In genomic region chr11:105507972-105508659, GRCm38 (mm10) we compare ENCODE assay signal across 8 mouse cellular contexts. TPM values are rescaled to one million over a fixed set of nuclear protein-coding genes. Genes with fewer than 3 reads are reported as not detected.
A peak's percentile ranks its signal among the peaks of the same experiment; 100 is the strongest.
DNase-seq lines count a peak whose midpoint lies in the region; ATAC-seq and TF ChIP-seq lines count a peak whose summit lies in the region.

No protein-coding gene starts in this region.

- ATAC-seq in heart, embryonic 16.5 days (replicated peaks; ENCODE audit: extremely low read depth, insufficient read depth, low FRiP score), result 0 out of 2 replicates have a peak, but pooled peaks have one; percentile 23
- ATAC-seq in embryonic facial prominence, embryonic 15.5 days (ENCODE audit: insufficient number of reproducible peaks, low FRiP score, low TSS enrichment, low read depth), result no peak
- no peak for ATAC-seq in intestine, postnatal 0 days
- peak; percentile 85 for ATAC-seq in midbrain, embryonic 16.5 days

- H3K36me3 ChIP-seq in heart, embryonic 16.5 days (ENCODE audit: control insufficient read depth, insufficient read depth), result no peaks in the 10 kb centered on the region
- H3K36me3 ChIP-seq in embryonic facial prominence, embryonic 15.5 days, result no peaks in the 10 kb centered on the region
- no peaks in the 10 kb centered on the region for H3K36me3 ChIP-seq in intestine, postnatal 0 days (ENCODE audit: control insufficient read depth, insufficient read depth)
- H3K36me3 ChIP-seq in midbrain, embryonic 16.5 days (ENCODE audit: control insufficient read depth, insufficient read depth, low read length), result no peaks in the 10 kb centered on the region

- DNase-seq in heart, postnatal 14 days, result no peak
- DNase-seq in gastrocnemius, adult 2 months, result no peak
- no peak for DNase-seq in gastrocnemius, postnatal 25 days
- DNase-seq in thymus, adult 18-20 months, result no peak

- no peaks in the 10 kb centered on the region for H3K9me3 ChIP-seq in heart, embryonic 16.5 days (replicated peaks; ENCODE audit: control insufficient read depth, low read length)
- H3K9me3 ChIP-seq in embryonic facial prominence, embryonic 15.5 days (replicated peaks), result no peaks in the 10 kb centered on the region
- H3K9me3 ChIP-seq in intestine, postnatal 0 days (ENCODE audit: control insufficient read depth), result no peaks in the 10 kb centered on the region
- H3K9me3 ChIP-seq in midbrain, embryonic 16.5 days (replicated peaks; ENCODE audit: control insufficient read depth, low read length, poor library complexity, severe bottlenecking), result no peaks in the 10 kb centered on the region

- H3K27me3 ChIP-seq in heart, embryonic 16.5 days (ENCODE audit: control insufficient read depth, insufficient read depth, low read length), result no peaks in the 10 kb centered on the region
- no peaks in the 10 kb centered on the region for H3K27me3 ChIP-seq in embryonic facial prominence, embryonic 15.5 days
- no peaks in the 10 kb centered on the region for H3K27me3 ChIP-seq in intestine, postnatal 0 days (replicated peaks; ENCODE audit: control insufficient read depth, insufficient read depth, low read length)
- H3K27me3 ChIP-seq in midbrain, embryonic 16.5 days (ENCODE audit: control insufficient read depth, insufficient read depth, low read depth, low read length), result no peaks in the 10 kb centered on the region

- intact Hi-C loops in heart, postnatal 14 days (cut with DNase I), result no loop called here
- intact Hi-C loops in gastrocnemius, adult 2 months (cut with DNase I), result no loop called here

- no peak overlapping the region for H3K9ac ChIP-seq in heart, embryonic 16.5 days (ENCODE audit: low read length)
- H3K9ac ChIP-seq in embryonic facial prominence, embryonic 15.5 days, result no peak overlapping the region
- H3K9ac ChIP-seq in intestine, postnatal 0 days (ENCODE audit: low read depth, low read length), result no peak overlapping the region
- H3K9ac ChIP-seq in midbrain, embryonic 16.5 days (ENCODE audit: low read depth, low read length), result peak overlapping the region; percentile 36; the same call in 1 of the 2 replicates

- no peak overlapping the region for H3K4me3 ChIP-seq in heart, embryonic 16.5 days (ENCODE audit: low read length)
- H3K4me3 ChIP-seq in embryonic facial prominence, embryonic 15.5 days (replicated peaks), result no peak overlapping the region
- H3K4me3 ChIP-seq in intestine, postnatal 0 days (ENCODE audit: low read depth, low read length), result no peak overlapping the region
- no peak overlapping the region for H3K4me3 ChIP-seq in midbrain, embryonic 16.5 days (ENCODE audit: low read depth, low read length)
- H3K4me3 ChIP-seq in gastrocnemius, adult 2 months, result no peak overlapping the region

- 10% methylated on average over 5 of the region's 6 CpGs for whole genome bisulfite sequencing in heart, embryonic 16.5 days
- WGBS in embryonic facial prominence, embryonic 15.5 days, result 2% methylated on average over 6 of the region's 6 CpGs
- WGBS in intestine, postnatal 0 days, result 8% methylated on average over 6 of the region's 6 CpGs
- WGBS in midbrain, embryonic 16.5 days, result 0% methylated on average over 5 of the region's 6 CpGs

- H3K27ac ChIP-seq in heart, embryonic 16.5 days (ENCODE audit: low read length), result peak overlapping the region; percentile 25; the same call in 1 of the 2 replicates
- peak overlapping the region; percentile 45; the same call in 1 of the 2 replicates for H3K27ac ChIP-seq in embryonic facial prominence, embryonic 15.5 days (replicated peaks)
- no peak overlapping the region for H3K27ac ChIP-seq in intestine, postnatal 0 days (ENCODE audit: low read depth, low read length)
- peak overlapping the region; percentile 88 for H3K27ac ChIP-seq in midbrain, embryonic 16.5 days (ENCODE audit: low read length)
- H3K27ac ChIP-seq in gastrocnemius, adult 2 months, result no peak overlapping the region

- H3K4me1 ChIP-seq in heart, embryonic 16.5 days (ENCODE audit: control insufficient read depth, insufficient read depth, low read length), result peaks cover 47% of the 10 kb centered on the region
- peaks cover 35% of the 10 kb centered on the region for H3K4me1 ChIP-seq in embryonic facial prominence, embryonic 15.5 days
- no peaks in the 10 kb centered on the region for H3K4me1 ChIP-seq in intestine, postnatal 0 days (replicated peaks; ENCODE audit: control insufficient read depth, insufficient read depth, low read length)
- peaks cover 29% of the 10 kb centered on the region for H3K4me1 ChIP-seq in midbrain, embryonic 16.5 days (ENCODE audit: control insufficient read depth, insufficient read depth, low read length)

- 0 out of 2 replicates have a peak, but pooled peaks have one; percentile 5 for TF ChIP-seq CTCF in intestine, postnatal 0 days (IDR thresholded peaks at IDR 0.05; ENCODE audit: low read depth)
- TF ChIP-seq CTCF in gastrocnemius, adult 2 months (IDR thresholded peaks at IDR 0.05), result no peak

- peak overlapping the region; percentile 2 for H3K4me2 ChIP-seq in heart, embryonic 16.5 days (ENCODE audit: low read depth, low read length)
- H3K4me2 ChIP-seq in embryonic facial prominence, embryonic 15.5 days (replicated peaks), result 0 out of 2 replicates have a peak overlapping the region, but pooled peaks have one; percentile 12
- H3K4me2 ChIP-seq in intestine, postnatal 0 days (replicated peaks; ENCODE audit: low read depth), result no peak overlapping the region
- H3K4me2 ChIP-seq in midbrain, embryonic 16.5 days (ENCODE audit: low read length), result peak overlapping the region; percentile 44

RNA-seq across cellular contexts. Expression of gene March10, which starts 51.6 kb away (rescaled TPM):
- 0.18 and 0.32 TPM in 2 replicates for polyA plus RNA-seq in heart, embryonic 16.5 days (2015; fragmentation: Nextera tagmentation; extraction: Ambion mirVana)
- not detected for total RNA-seq in heart, postnatal 14 days (2021)
- polyA plus RNA-seq in embryonic facial prominence, embryonic 15.5 days (2015; fragmentation: Nextera tagmentation; extraction: Ambion mirVana), result 0.27 and 0.50 TPM in 2 replicates
- polyA plus RNA-seq in intestine, postnatal 0 days (2015; fragmentation: Nextera tagmentation; extraction: Ambion mirVana), result not detected in 2 replicates
- 0.45 and 0.73 TPM in 2 replicates for polyA plus RNA-seq in midbrain, embryonic 16.5 days (2015; fragmentation: Nextera tagmentation; extraction: Ambion mirVana)
- total RNA-seq in gastrocnemius, adult 2 months (2021), result not detected
- total RNA-seq in gastrocnemius, postnatal 25 days (2021), result not detected

Comparison
In these comparisons a context has a peak if more than half of its experiments do, and no peak if none do; other contexts are left out.
1. ATAC-seq: peak in heart, embryonic 16.5 days (single experiment) and midbrain, embryonic 16.5 days (single experiment); none in embryonic facial prominence, embryonic 15.5 days (single experiment) and intestine, postnatal 0 days (single experiment).
2. H3K27ac ChIP-seq: peak in heart, embryonic 16.5 days (single experiment), embryonic facial prominence, embryonic 15.5 days (single experiment) and midbrain, embryonic 16.5 days (single experiment); none in intestine, postnatal 0 days (single experiment) and gastrocnemius, adult 2 months (single experiment).